Comparison of ENCODE assay signal across 8 mouse cellular contexts in the genomic region with DNA sequence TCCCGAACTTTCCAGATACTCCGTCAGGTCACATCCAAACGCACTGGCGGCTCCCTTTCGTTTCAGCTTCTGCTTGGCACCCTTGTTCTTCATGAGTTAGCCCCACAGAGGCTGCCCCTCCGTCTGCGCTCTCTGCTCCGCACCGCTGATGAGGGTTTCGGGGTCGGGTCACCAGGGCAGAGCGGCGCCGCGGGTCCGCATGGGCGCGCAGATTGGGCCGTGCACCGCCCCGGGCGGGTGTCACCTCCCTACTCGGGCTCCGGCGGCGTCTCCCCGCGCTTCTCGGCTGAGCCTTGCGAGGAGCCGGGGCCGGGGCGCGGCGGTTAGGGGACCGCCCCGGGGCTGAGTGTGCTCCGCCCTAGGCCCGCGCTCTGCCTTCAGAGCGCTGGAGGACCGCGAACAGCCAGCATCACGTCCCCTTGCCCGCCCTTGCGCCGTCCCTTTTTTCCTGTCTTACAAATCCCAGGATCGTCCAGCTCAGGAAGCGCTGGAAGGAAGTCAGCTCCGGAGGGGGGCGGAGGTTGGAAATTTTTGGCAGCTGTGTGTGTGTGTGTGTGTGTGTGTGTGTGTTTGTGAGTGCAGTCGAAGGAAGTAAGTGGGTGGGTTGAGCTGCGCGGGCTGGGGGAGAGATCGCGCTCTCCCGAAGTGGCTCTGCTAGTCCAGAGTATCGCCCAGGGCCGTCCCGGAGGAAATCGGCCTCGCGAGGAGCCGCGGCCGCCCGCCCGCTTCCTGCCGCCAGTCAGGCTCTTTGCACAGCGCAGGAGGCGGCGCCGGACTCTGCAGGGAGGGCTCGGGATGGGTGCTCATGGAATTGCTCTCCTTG. TPM values are rescaled to one million over a fixed set of nuclear protein-coding genes. Genes with fewer than 3 reads are reported as not detected.
DNase-seq lines count a peak whose midpoint lies in the region; ATAC-seq and TF ChIP-seq lines count a peak whose summit lies in the region.

A gene (minus strand): TSS at position 694 of the 823 bp plus-strand sequence.

- no peaks in the 10 kb centered on the region for H3K9me3 ChIP-seq in ES-Bruce4 (replicated peaks; ENCODE audit: control insufficient read depth, insufficient read depth, low read length, poor library complexity, severe bottlenecking)
- no peaks in the 10 kb centered on the region for H3K9me3 ChIP-seq in forebrain, postnatal 0 days (ENCODE audit: low read length)
- no peaks in the 10 kb centered on the region for H3K9me3 ChIP-seq in neural tube, embryonic 15.5 days (replicated peaks)

- no peak within 1 kb of the TSS for H3K27ac ChIP-seq in ES-Bruce4 (ENCODE audit: insufficient read depth, low read length)
- H3K27ac ChIP-seq in cerebellum, adult 2 months (ENCODE audit: insufficient read depth, low read length): peak within 1 kb of the TSS; percentile 61; the same call in 1 of the 2 replicates
- H3K27ac ChIP-seq in forebrain, postnatal 0 days (ENCODE audit: low read depth, low read length): peak within 1 kb of the TSS; percentile 67
- peak within 1 kb of the TSS; percentile 76 for H3K27ac ChIP-seq in neural tube, embryonic 15.5 days (replicated peaks)
- H3K27ac ChIP-seq in testis, adult 2 months (ENCODE audit: control insufficient read depth, insufficient read depth, low read depth, low read length): peak within 1 kb of the TSS; percentile 50

- intact Hi-C loops in heart, postnatal 25 days (cut with DNase I): no loop called here

- peak; percentile 56 to 66 for DNase-seq in cerebellum, adult 2 months
- DNase-seq in forebrain, postnatal 0 days: peak; percentile 71
- DNase-seq in heart, postnatal 25 days (ENCODE audit: low spot score): peak; percentile 90
- DNase-seq in layer of hippocampus, adult 18-20 months (ENCODE audit: low spot score in 2 of 2): peak; percentile 42 to 68
- peak; percentile 87 for DNase-seq in lung, adult 2 months

- no peak for TF ChIP-seq POLR2A in ES-Bruce4 (IDR thresholded peaks at IDR 0.05; ENCODE audit: insufficient read depth, low read length)
- no peak for TF ChIP-seq POLR2A in cerebellum, adult 2 months (IDR thresholded peaks at IDR 0.05; ENCODE audit: borderline replicate concordance, insufficient read depth, low read length)
- peak; percentile 80 for TF ChIP-seq POLR2A in lung, adult 2 months (IDR thresholded peaks at IDR 0.05; ENCODE audit: borderline replicate concordance, extremely low read depth, low read depth, low read length)
- TF ChIP-seq POLR2A in testis, adult 2 months (IDR thresholded peaks at IDR 0.05; ENCODE audit: control insufficient read depth, low read depth, low read length): peak; percentile 48; the same call in 1 of the 2 replicates

- no peak for TF ChIP-seq EP300 in ES-Bruce4 (IDR thresholded peaks at IDR 0.05; ENCODE audit: insufficient read depth, low read depth, low read length)

- TF ChIP-seq CTCF in ES-Bruce4 (IDR thresholded peaks at IDR 0.05; ENCODE audit: low read depth, low read length): no peak
- no peak for TF ChIP-seq CTCF in cerebellum, adult 2 months (IDR thresholded peaks at IDR 0.05; ENCODE audit: borderline replicate concordance, insufficient read depth, low read depth, low read length)
- no peak for TF ChIP-seq CTCF in forebrain, postnatal 0 days (IDR thresholded peaks at IDR 0.05; ENCODE audit: low read depth)
- no peak for TF ChIP-seq CTCF in lung, adult 2 months (IDR thresholded peaks at IDR 0.05; ENCODE audit: insufficient read depth, low read length)
- no peak for TF ChIP-seq CTCF in testis, adult 2 months (IDR thresholded peaks at IDR 0.05; ENCODE audit: control insufficient read depth, insufficient read depth, insufficient replicate concordance, low read depth, low read length)

- peaks cover 1% of the 10 kb centered on the region for H3K4me1 ChIP-seq in ES-Bruce4 (ENCODE audit: control insufficient read depth, insufficient read depth, low read length)
- H3K4me1 ChIP-seq in cerebellum, adult 2 months (ENCODE audit: control insufficient read depth, insufficient read depth, low read length): 0 out of 2 replicates have a peak, but pooled peaks cover 3% of the 10 kb centered on the region
- 0 out of 2 replicates have a peak, but pooled peaks cover 5% of the 10 kb centered on the region for H3K4me1 ChIP-seq in forebrain, postnatal 0 days (ENCODE audit: insufficient read depth)
- H3K4me1 ChIP-seq in lung, adult 2 months (ENCODE audit: control insufficient read depth, insufficient read depth, low read length): peaks cover 21% of the 10 kb centered on the region
- H3K4me1 ChIP-seq in neural tube, embryonic 15.5 days: peaks cover 22% of the 10 kb centered on the region
- H3K4me1 ChIP-seq in testis, adult 2 months (ENCODE audit: control insufficient read depth, insufficient read depth, low read length): peaks cover 8% of the 10 kb centered on the region; the same call in 1 of the 2 replicates

- H3K4me3 ChIP-seq in ES-Bruce4 (ENCODE audit: low read depth, low read length): peak within 1 kb of the TSS; percentile 79
- H3K4me3 ChIP-seq in cerebellum, adult 2 months (replicated peaks; ENCODE audit: insufficient read depth, low read depth, low read length): peak within 1 kb of the TSS; percentile 68
- peak within 1 kb of the TSS; percentile 66 for H3K4me3 ChIP-seq in forebrain, postnatal 0 days (ENCODE audit: low read depth, low read length)
- peak within 1 kb of the TSS; percentile 81 for H3K4me3 ChIP-seq in lung, adult 2 months (replicated peaks; ENCODE audit: extremely low read depth, low read depth, low read length)
- H3K4me3 ChIP-seq in neural tube, embryonic 15.5 days (replicated peaks): peak within 1 kb of the TSS; percentile 59
- H3K4me3 ChIP-seq in testis, adult 2 months (ENCODE audit: control insufficient read depth, low read depth, low read length): peak within 1 kb of the TSS; percentile 83

- H3K4me2 ChIP-seq in forebrain, postnatal 0 days (ENCODE audit: low read depth): peak within 1 kb of the TSS; percentile 85
- peak within 1 kb of the TSS; percentile 92 for H3K4me2 ChIP-seq in neural tube, embryonic 15.5 days

- no peaks in the 10 kb centered on the region for H3K36me3 ChIP-seq in ES-Bruce4 (ENCODE audit: control insufficient read depth, insufficient read depth, low read length, poor library complexity, severe bottlenecking)
- no peaks in the 10 kb centered on the region for H3K36me3 ChIP-seq in forebrain, postnatal 0 days (ENCODE audit: insufficient read depth)
- no peaks in the 10 kb centered on the region for H3K36me3 ChIP-seq in neural tube, embryonic 15.5 days
- no peaks in the 10 kb centered on the region for H3K36me3 ChIP-seq in testis, adult 2 months (ENCODE audit: control insufficient read depth, insufficient read depth, low read length)

- peak; percentile 94 for ATAC-seq in forebrain, postnatal 0 days
- peak; percentile 91 for ATAC-seq in neural tube, embryonic 15.5 days (ENCODE audit: low FRiP score)

- H3K9ac ChIP-seq in ES-Bruce4 (ENCODE audit: low read depth, poor library complexity, severe bottlenecking): peak within 1 kb of the TSS; percentile 65
- H3K9ac ChIP-seq in forebrain, postnatal 0 days: peak within 1 kb of the TSS; percentile 60
- peak within 1 kb of the TSS; percentile 66 for H3K9ac ChIP-seq in neural tube, embryonic 15.5 days (replicated peaks)

- no peaks in the 10 kb centered on the region; the same call in 1 of the 2 replicates for H3K27me3 ChIP-seq in ES-Bruce4 (ENCODE audit: control insufficient read depth, insufficient read depth, low read length, poor library complexity, severe bottlenecking)
- H3K27me3 ChIP-seq in cerebellum, adult 2 months (ENCODE audit: control insufficient read depth, insufficient read depth, low read length): 0 out of 2 replicates have a peak, but pooled peaks cover 1% of the 10 kb centered on the region
- no peaks in the 10 kb centered on the region for H3K27me3 ChIP-seq in forebrain, postnatal 0 days (ENCODE audit: insufficient read depth, low read length)
- H3K27me3 ChIP-seq in neural tube, embryonic 15.5 days (replicated peaks): no peaks in the 10 kb centered on the region
- H3K27me3 ChIP-seq in testis, adult 2 months (ENCODE audit: control insufficient read depth, insufficient read depth, low read length): no peaks in the 10 kb centered on the region

- under 1% methylated on average over 74 of the region's 74 CpGs for WGBS in cerebellum, adult 2 months
- WGBS in forebrain, postnatal 0 days: under 1% methylated on average over 74 of the region's 74 CpGs
- under 1% methylated on average over 74 of the region's 74 CpGs for WGBS in lung, adult 2 months
- WGBS in neural tube, embryonic 15.5 days: under 1% methylated on average over 74 of the region's 74 CpGs

RNA-seq across cellular contexts. Expression of the gene that starts here (rescaled TPM):
- polyA plus RNA-seq in ES-Bruce4 (2011; ENCODE audit: insufficient read depth, insufficient read length, low read depth, missing spikeins): 0.94 and 1.3 TPM in 2 replicates
- polyA plus RNA-seq in cerebellum, adult 2 months (2012; rRNA removed): 17.3 and 17.8 TPM in 2 replicates
- total RNA-seq in forebrain, postnatal 0 days (2014; rRNA removed): 7.7 and 9.6 TPM in 2 replicates
- polyA plus RNA-seq in forebrain, postnatal 0 days (2015; fragmentation: Nextera tagmentation; extraction: Ambion mirVana): 1.8 and 2.4 TPM in 2 replicates
- total RNA-seq in heart, postnatal 25 days (2021): 10 to 100 TPM; 34.8 to 48.2 TPM
- 10 to 100 TPM; 18.0 to 19.5 TPM for total RNA-seq in layer of hippocampus, adult 18-20 months (2021)
- polyA plus RNA-seq in lung, adult 2 months (2012; rRNA removed): 43.9 and 46.8 TPM in 2 replicates
- 5.9 and 6.0 TPM in 2 replicates for polyA plus RNA-seq in neural tube, embryonic 15.5 days (2015; fragmentation: Nextera tagmentation; extraction: Ambion mirVana)
- 1.9 and 2.6 TPM in 2 replicates for polyA plus RNA-seq in testis, adult 2 months (2012; rRNA removed)

Comparison
In these comparisons a context has a peak if more than half of its experiments do, and no peak if none do; other contexts are left out.
1. POLR2A ChIP-seq: peak in lung, adult 2 months (single experiment) and testis, adult 2 months (single experiment); none in ES-Bruce4 (single experiment) and cerebellum, adult 2 months (single experiment).
2. Peak in every context shown above with its lines, with median percentiles within 50 percentile points of each other: H3K4me3 ChIP-seq, H3K9ac ChIP-seq and DNase-seq.